Comparison of ENCODE assay signal across 9 mouse cellular contexts in the genomic region with DNA sequence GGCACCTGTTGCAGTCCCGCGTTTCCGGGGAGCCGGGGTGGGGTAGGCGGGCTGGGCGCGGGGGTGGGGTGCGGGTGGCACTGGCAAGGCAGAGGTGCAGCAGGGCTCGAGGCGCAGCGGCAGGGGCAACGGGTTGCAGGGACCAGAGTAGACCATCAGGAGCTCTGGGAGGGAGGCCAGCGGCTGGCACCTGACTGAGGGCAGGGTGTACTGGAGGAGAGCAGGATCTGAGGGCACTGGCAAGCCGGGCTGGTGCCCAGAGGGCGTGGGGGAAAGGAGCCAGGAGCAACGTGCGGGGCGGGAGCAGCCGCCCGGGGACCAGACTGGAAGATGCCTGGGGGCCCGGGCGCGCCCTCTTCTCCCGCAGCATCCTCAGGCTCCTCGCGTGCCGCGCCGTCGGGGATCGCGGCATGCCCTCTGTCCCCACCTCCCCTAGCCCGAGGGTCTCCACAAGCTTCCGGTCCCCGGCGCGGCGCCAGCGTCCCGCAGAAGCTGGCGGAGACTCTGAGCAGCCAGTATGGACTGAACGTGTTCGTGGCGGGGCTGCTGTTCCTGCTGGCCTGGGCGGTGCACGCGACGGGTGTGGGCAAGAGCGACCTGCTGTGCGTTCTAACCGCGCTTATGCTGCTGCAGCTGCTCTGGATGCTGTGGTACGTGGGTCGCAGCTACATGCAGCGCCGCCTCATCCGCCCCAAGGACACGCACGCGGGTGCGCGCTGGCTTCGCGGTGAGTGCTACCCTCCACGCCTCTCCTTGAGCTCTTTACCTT. TPM values are rescaled to one million over a fixed set of nuclear protein-coding genes. Genes with fewer than 3 reads are reported as not detected.
DNase-seq lines count a peak whose midpoint lies in the region; ATAC-seq and TF ChIP-seq lines count a peak whose summit lies in the region.
"Had no signal": no experiment of that assay in that cellular context is flagged by ENCODE, and none has a peak within 500 bp of the region (broad histone marks: within the 10 kb centered on the region; RNA-seq: fewer than 3 reads in every experiment).

No protein-coding gene starts in this region.

- no peak for TF ChIP-seq CTCF in small intestine, adult 2 months (IDR thresholded peaks at IDR 0.05; ENCODE audit: extremely low read depth, insufficient read length, insufficient replicate concordance, low read depth, low read length)

- 3% methylated on average over 38 of the region's 65 CpGs for WGBS in lung, embryonic 15.5 days
- 3% methylated on average over 23 of the region's 65 CpGs for WGBS in embryonic facial prominence, embryonic 14.5 days
- WGBS in intestine, embryonic 16.5 days = 2% methylated on average over 55 of the region's 65 CpGs
- WGBS in small intestine, adult 2 months = 2% methylated on average over 65 of the region's 65 CpGs

- no peak for ATAC-seq in lung, embryonic 15.5 days (ENCODE audit: borderline replicate concordance, extremely low read depth, low FRiP score, low TSS enrichment)
- no peak for ATAC-seq in embryonic facial prominence, embryonic 14.5 days (ENCODE audit: low read depth)
- no peak for ATAC-seq in intestine, embryonic 16.5 days
- ATAC-seq in inflammation-experienced regulatory T-cells, adult 6 months = no peak

- no peaks in the 10 kb centered on the region for H3K36me3 ChIP-seq in lung, embryonic 15.5 days
- H3K36me3 ChIP-seq in embryonic facial prominence, embryonic 14.5 days (ENCODE audit: control insufficient read depth, insufficient read depth, low read length) = no peaks in the 10 kb centered on the region
- no peaks in the 10 kb centered on the region for H3K36me3 ChIP-seq in intestine, embryonic 16.5 days (ENCODE audit: control insufficient read depth, insufficient read depth, low read length)
- no peaks in the 10 kb centered on the region for H3K36me3 ChIP-seq in small intestine, adult 2 months (ENCODE audit: control insufficient read depth, insufficient read depth, low read length)
- H3K36me3 ChIP-seq: liver, embryonic 15.5 days had no signal

- H3K27ac ChIP-seq in lung, embryonic 15.5 days = no peak overlapping the region
- H3K27ac ChIP-seq in embryonic facial prominence, embryonic 14.5 days (replicated peaks; ENCODE audit: low read depth, low read length) = no peak overlapping the region
- no peak overlapping the region for H3K27ac ChIP-seq in intestine, embryonic 16.5 days (ENCODE audit: low read length)
- no peak overlapping the region for H3K27ac ChIP-seq in small intestine, adult 2 months (ENCODE audit: insufficient read depth, low read depth, low read length)
- H3K27ac ChIP-seq: liver, embryonic 15.5 days had no signal

- H3K9me3 ChIP-seq in lung, embryonic 15.5 days = no peaks in the 10 kb centered on the region
- no peaks in the 10 kb centered on the region for H3K9me3 ChIP-seq in embryonic facial prominence, embryonic 14.5 days (ENCODE audit: control insufficient read depth, low read length)
- H3K9me3 ChIP-seq in intestine, embryonic 16.5 days (ENCODE audit: control insufficient read depth, low read length) = no peaks in the 10 kb centered on the region
- H3K9me3 ChIP-seq: liver, embryonic 15.5 days had no signal

- DNase-seq in lung, adult 18-20 months = no peak
- DNase-seq in embryonic facial prominence, embryonic 14.5 days (ENCODE audit: low spot score) = no peak
- DNase-seq in T-cell, adult 2 months (ENCODE audit: low spot score) = no peak
- DNase-seq in natural killer cell, adult 2 months (ENCODE audit: low spot score in 2 of 2) = no peak

- peak overlapping the region; percentile 35 for H3K4me2 ChIP-seq in lung, embryonic 15.5 days
- H3K4me2 ChIP-seq in embryonic facial prominence, embryonic 14.5 days (ENCODE audit: low read depth, low read length) = peak overlapping the region; percentile 54
- H3K4me2 ChIP-seq in intestine, embryonic 16.5 days (ENCODE audit: low read depth, low read length) = peak overlapping the region; percentile 27
- H3K4me2 ChIP-seq: liver, embryonic 15.5 days had no signal

- peaks cover 61% of the 10 kb centered on the region for H3K27me3 ChIP-seq in lung, embryonic 15.5 days
- H3K27me3 ChIP-seq in embryonic facial prominence, embryonic 14.5 days (replicated peaks; ENCODE audit: control insufficient read depth, insufficient read depth, low read length) = peaks cover 56% of the 10 kb centered on the region
- H3K27me3 ChIP-seq in intestine, embryonic 16.5 days (replicated peaks; ENCODE audit: control insufficient read depth, insufficient read depth, low read length) = peaks cover 48% of the 10 kb centered on the region
- peaks cover 30% of the 10 kb centered on the region for H3K27me3 ChIP-seq in small intestine, adult 2 months (ENCODE audit: control insufficient read depth, insufficient read depth, low read length)

- no peak for TF ChIP-seq POLR2A in small intestine, adult 2 months (IDR thresholded peaks at IDR 0.05; ENCODE audit: low read depth, low read length)

- H3K4me3 ChIP-seq in lung, embryonic 15.5 days = peak overlapping the region; percentile 12
- peak overlapping the region; percentile 32 for H3K4me3 ChIP-seq in embryonic facial prominence, embryonic 14.5 days (ENCODE audit: low read depth, low read length)
- peak overlapping the region; percentile 35 for H3K4me3 ChIP-seq in intestine, embryonic 16.5 days (ENCODE audit: low read length)
- H3K4me3 ChIP-seq in small intestine, adult 2 months (ENCODE audit: low read depth, low read length) = peak overlapping the region; percentile 9; the same call in 1 of the 2 replicates
- H3K4me3 ChIP-seq: liver, embryonic 15.5 days had no signal

- H3K4me1 ChIP-seq in lung, embryonic 15.5 days = 0 out of 2 replicates have a peak, but pooled peaks cover 8% of the 10 kb centered on the region
- H3K4me1 ChIP-seq in embryonic facial prominence, embryonic 14.5 days (ENCODE audit: control insufficient read depth, insufficient read depth, low read length) = no peaks in the 10 kb centered on the region
- peaks cover 7% of the 10 kb centered on the region for H3K4me1 ChIP-seq in intestine, embryonic 16.5 days (ENCODE audit: control insufficient read depth, insufficient read depth, low read length)
- H3K4me1 ChIP-seq in small intestine, adult 2 months (ENCODE audit: control insufficient read depth, insufficient read depth, insufficient read length, low read length) = peaks cover 15% of the 10 kb centered on the region
- H3K4me1 ChIP-seq: liver, embryonic 15.5 days had no signal

- no peak overlapping the region for H3K9ac ChIP-seq in lung, embryonic 15.5 days
- peak overlapping the region; percentile 17; the same call in 1 of the 2 replicates for H3K9ac ChIP-seq in embryonic facial prominence, embryonic 14.5 days (ENCODE audit: low read depth, low read length)
- H3K9ac ChIP-seq in intestine, embryonic 16.5 days (ENCODE audit: low read depth, low read length) = no peak overlapping the region
- H3K9ac ChIP-seq: liver, embryonic 15.5 days had no signal

RNA-seq across cellular contexts. Expression of a gene that starts 1.5 kb away (rescaled TPM):
- polyA plus RNA-seq in lung, embryonic 15.5 days (2015; fragmentation: Nextera tagmentation; extraction: Ambion mirVana) = not detected in 2 replicates
- 0.14 and 0.22 TPM in 2 replicates for polyA plus RNA-seq in embryonic facial prominence, embryonic 14.5 days (2014; fragmentation: Nextera tagmentation; extraction: Ambion mirVana)
- 0.04 TPM in 1 of 2 replicates, not detected in the other for polyA plus RNA-seq in intestine, embryonic 16.5 days (2015; fragmentation: Nextera tagmentation; extraction: Ambion mirVana)
- polyA plus RNA-seq in small intestine, adult 2 months (2012; rRNA removed) = not detected in 2 replicates
- not detected for polyA plus RNA-seq in inflammation-experienced regulatory T-cells, adult 6 months (2017; shearing (Covaris generic))
- polyA plus RNA-seq: liver, embryonic 15.5 days had no signal

RNA-seq across cellular contexts. Expression of a gene that starts 17.3 kb away (rescaled TPM):
- polyA plus RNA-seq in lung, embryonic 15.5 days (2015; fragmentation: Nextera tagmentation; extraction: Ambion mirVana) = 80.4 and 81.1 TPM in 2 replicates
- 63.3 and 65.6 TPM in 2 replicates for polyA plus RNA-seq in embryonic facial prominence, embryonic 14.5 days (2014; fragmentation: Nextera tagmentation; extraction: Ambion mirVana)
- polyA plus RNA-seq in intestine, embryonic 16.5 days (2015; fragmentation: Nextera tagmentation; extraction: Ambion mirVana) = 58.3 and 62.9 TPM in 2 replicates
- polyA plus RNA-seq in small intestine, adult 2 months (2012; rRNA removed) = 9.6 and 19.7 TPM in 2 replicates
- polyA plus RNA-seq in inflammation-experienced regulatory T-cells, adult 6 months (2017; shearing (Covaris generic)) = 100 to 1,000 TPM; 101 to 125 (median 113) TPM

RNA-seq across cellular contexts. Expression of a gene that starts 41.9 kb away (rescaled TPM):
- not detected in 2 replicates for polyA plus RNA-seq in lung, embryonic 15.5 days (2015; fragmentation: Nextera tagmentation; extraction: Ambion mirVana)
- not detected in 2 replicates for polyA plus RNA-seq in embryonic facial prominence, embryonic 14.5 days (2014; fragmentation: Nextera tagmentation; extraction: Ambion mirVana)
- polyA plus RNA-seq in intestine, embryonic 16.5 days (2015; fragmentation: Nextera tagmentation; extraction: Ambion mirVana) = not detected in 2 replicates
- not detected in 2 replicates for polyA plus RNA-seq in small intestine, adult 2 months (2012; rRNA removed)
- under 1 TPM in 1 of 3 experiments, not detected in 2; 0.13 TPM for polyA plus RNA-seq in inflammation-experienced regulatory T-cells, adult 6 months (2017; shearing (Covaris generic))
- polyA plus RNA-seq: liver, embryonic 15.5 days had no signal

RNA-seq across cellular contexts. Expression of a gene that starts 57.0 kb away (rescaled TPM):
- polyA plus RNA-seq in lung, embryonic 15.5 days (2015; fragmentation: Nextera tagmentation; extraction: Ambion mirVana) = 83.8 and 85.7 TPM in 2 replicates
- polyA plus RNA-seq in embryonic facial prominence, embryonic 14.5 days (2014; fragmentation: Nextera tagmentation; extraction: Ambion mirVana) = 77.7 and 81.6 TPM in 2 replicates
- 66.3 and 81.5 TPM in 2 replicates for polyA plus RNA-seq in intestine, embryonic 16.5 days (2015; fragmentation: Nextera tagmentation; extraction: Ambion mirVana)
- polyA plus RNA-seq in small intestine, adult 2 months (2012; rRNA removed) = 0.23 and 1.4 TPM in 2 replicates
- 10 to 100 TPM; 49.7 to 59.4 (median 50.8) TPM for polyA plus RNA-seq in inflammation-experienced regulatory T-cells, adult 6 months (2017; shearing (Covaris generic))

RNA-seq across cellular contexts. Expression of a gene that starts 57.0 kb away (rescaled TPM):
- polyA plus RNA-seq in lung, embryonic 15.5 days (2015; fragmentation: Nextera tagmentation; extraction: Ambion mirVana) = 12.2 and 13.5 TPM in 2 replicates
- polyA plus RNA-seq in embryonic facial prominence, embryonic 14.5 days (2014; fragmentation: Nextera tagmentation; extraction: Ambion mirVana) = 10.3 and 11.9 TPM in 2 replicates
- polyA plus RNA-seq in intestine, embryonic 16.5 days (2015; fragmentation: Nextera tagmentation; extraction: Ambion mirVana) = 7.8 and 9.9 TPM in 2 replicates
- polyA plus RNA-seq in small intestine, adult 2 months (2012; rRNA removed) = 5.4 and 8.1 TPM in 2 replicates
- 10 to 100 TPM; 10.7 to 17.4 (median 15.3) TPM for polyA plus RNA-seq in inflammation-experienced regulatory T-cells, adult 6 months (2017; shearing (Covaris generic))
